Mouse (Mus musculus) cerebral cortex, adult 2 months (tissue): ENCODE data around the gene H2-DMb1.

Experiments
- WGBS: fragments of 180-500 bp; shearing (Covaris S2); methylation state at CpG from one replicate; pipeline ENCODE4 v1.1.7; 2018; 5-methylcytosine and 5-hydroxymethylcytosine counted together

H2-DMb1 gene

GRCm38 (mm10) chr17:34152923-34153322 is at the start of gene H2-DMb1:
H2-DMb1 (plus strand) TSS chr17:34153072.
- 39% methylated on average over 4 of the region's 4 CpGs for WGBS

- 82% methylated on average over 9 of the region's 9 CpGs for WGBS
Observed at GRCm38 (mm10) chr17:34104804-34105203, 48.1 kb upstream of the H2-DMb1 start.

- WGBS = 87% methylated on average over 7 of the region's 7 CpGs
Observed at GRCm38 (mm10) chr17:34106555-34106954, 46.3 kb upstream of the H2-DMb1 start.

- 68% methylated on average over 7 of the region's 7 CpGs for WGBS
Observed at GRCm38 (mm10) chr17:34107109-34107867, 45.6 kb upstream of the H2-DMb1 start.

GRCm38 (mm10) chr17:34108460-34108859 is 44.4 kb upstream of the H2-DMb1 start:
- 63% methylated on average over 6 of the region's 6 CpGs for WGBS

- 72% methylated on average over 14 of the region's 14 CpGs for WGBS
Observed at GRCm38 (mm10) chr17:34109038-34109805, 43.6 kb upstream of the H2-DMb1 start.

GRCm38 (mm10) chr17:34109806-34110195 is 43.1 kb upstream of the H2-DMb1 start:
- WGBS = 57% methylated on average over 3 of the region's 3 CpGs

GRCm38 (mm10) chr17:34110309-34110708 is 42.6 kb upstream of the H2-DMb1 start:
- WGBS = 39% methylated on average over 8 of the region's 8 CpGs

- WGBS = 84% methylated on average over 7 of the region's 7 CpGs
Observed at GRCm38 (mm10) chr17:34114114-34114513, 38.8 kb upstream of the H2-DMb1 start.

GRCm38 (mm10) chr17:34116736-34117370 is 36.0 kb upstream of the H2-DMb1 start:
- WGBS = 5% methylated on average over 7 of the region's 7 CpGs

GRCm38 (mm10) chr17:34117421-34118112 is 35.3 kb upstream of the H2-DMb1 start:
- 0% methylated on average over 5 of the region's 5 CpGs for WGBS

GRCm38 (mm10) chr17:34118113-34118872 is 34.6 kb upstream of the H2-DMb1 start:
- WGBS = under 1% methylated on average over 67 of the region's 67 CpGs

- WGBS = under 1% methylated on average over 38 of the region's 38 CpGs
Observed at GRCm38 (mm10) chr17:34118873-34119248, 34.0 kb upstream of the H2-DMb1 start.

- WGBS = under 1% methylated on average over 96 of the region's 96 CpGs
Observed at GRCm38 (mm10) chr17:34119249-34120179, 33.4 kb upstream of the H2-DMb1 start, which contains the start of gene H2-DMa. H2-DMa (plus strand) TSS chr17:34119541.

- WGBS = under 1% methylated on average over 38 of the region's 42 CpGs
Observed at GRCm38 (mm10) chr17:34120180-34120723, 32.6 kb upstream of the H2-DMb1 start.

- under 1% methylated on average over 31 of the region's 31 CpGs for WGBS
Observed at GRCm38 (mm10) chr17:34120814-34121171, 32.1 kb upstream of the H2-DMb1 start.

- WGBS = under 1% methylated on average over 34 of the region's 35 CpGs
Observed at GRCm38 (mm10) chr17:34121172-34121878, 31.5 kb upstream of the H2-DMb1 start.

GRCm38 (mm10) chr17:34121879-34122187 is 31.0 kb upstream of the H2-DMb1 start:
- WGBS = 3% methylated on average over 8 of the region's 10 CpGs
